Mouse (Mus musculus) spleen, adult 2 months (tissue): ENCODE measurements around the gene Ptprm.

Experiments
- CTCF ChIP-seq: fragments of 200-500 bp; IDR thresholded peaks from 2 replicates; pipeline ENCODE4 v1.5.1; 2011; ENCODE audit warnings: mild to moderate bottlenecking, inconsistent platforms; ENCODE audit not compliant: insufficient read depth, insufficient read length, insufficient replicate concordance; ENCODE audit errors: extremely low read depth
- POLR2A ChIP-seq: fragments of 200-500 bp; IDR thresholded peaks from 2 replicates; pipeline ENCODE4 v1.6.1; 2011; ENCODE audit warnings: low read depth, low read length, inconsistent platforms

DNA sequence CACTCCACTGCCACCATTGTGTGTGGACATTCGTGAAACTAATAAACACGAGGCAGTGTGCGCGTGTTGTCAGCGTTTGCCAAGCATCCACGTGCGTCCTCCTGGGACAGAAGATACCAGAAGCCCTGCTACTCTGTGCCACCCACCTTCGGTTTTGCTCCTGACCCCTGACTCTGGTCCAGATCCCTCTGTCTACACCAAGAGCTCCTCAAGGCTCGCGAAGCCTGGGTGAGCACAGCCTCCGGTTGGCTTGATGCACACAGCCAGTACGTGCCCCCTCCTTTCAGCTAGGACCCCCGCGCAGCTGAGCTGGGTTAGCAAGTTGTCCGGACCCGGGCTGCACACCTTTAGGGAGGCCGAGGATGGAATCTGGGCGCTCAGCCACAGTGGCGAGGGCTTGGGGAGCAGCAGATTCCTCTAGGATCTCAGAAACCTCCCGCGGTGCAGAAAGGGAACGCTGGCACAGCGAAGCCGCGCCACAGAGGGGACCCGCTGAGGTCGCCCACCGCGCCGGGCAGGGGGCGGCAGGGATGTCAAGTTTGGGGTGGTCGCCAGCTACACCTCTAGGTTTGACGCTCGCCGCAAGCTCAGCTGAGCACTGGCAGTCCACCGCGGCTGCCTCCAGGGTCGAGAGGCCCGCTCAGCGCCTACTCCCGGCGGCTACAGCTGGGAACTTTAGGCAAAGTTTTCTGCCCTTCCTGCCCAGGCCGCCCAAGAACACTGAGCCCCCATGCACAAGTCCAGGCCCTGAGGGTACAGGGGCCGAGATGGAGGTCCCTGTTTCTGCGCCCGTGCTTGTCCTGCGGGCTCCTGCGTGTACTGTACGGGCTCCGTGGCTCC is 1.1 kb downstream of the Ptprm start:
- no peak for TF ChIP-seq CTCF
- no peak for TF ChIP-seq POLR2A
